Mouse (Mus musculus) gastrocnemius, postnatal 4 days (tissue): Measurements from ENCODE around the gene C77080. TPM values are rescaled to one million over a fixed set of nuclear protein-coding genes. Genes with fewer than 3 reads are reported as not detected.

ENCODE experiments used
- DNase-seq, 2 experiments: peaks; one replicate each; pipeline ENCODE4 v3.0.0; 2021 to 2022; ENCODE audit warnings: low spot score in 2 of 2, mixed read lengths in 2 of 2
- total RNA-seq, 2 experiments: library from RNA; stranded (reverse); gene quantifications; 2 replicates each; pipeline ENCODE4 v1.2.3; 2021

C77080 gene
- total RNA-seq, 2 experiments from 2014 or later, result 8.2 to 9.7 TPM

- DNase-seq, result no peak
Measured at GRCm38 (mm10) chr4:129242327-129242726, 18.9 kb downstream of the C77080 start.

- DNase-seq, result peak in 1 of 2 experiments; percentile 26
Measured at GRCm38 (mm10) chr4:129241898-129242297, 19.3 kb downstream of the C77080 start.

- DNase-seq, result peak; percentile 47 to 64
Measured at GRCm38 (mm10) chr4:129239075-129239474, 22.1 kb downstream of the C77080 start.

GRCm38 (mm10) chr4:129238579-129239016 lies 22.6 kb downstream of the C77080 start:
- no peak for DNase-seq

GRCm38 (mm10) chr4:129237843-129238441 lies 23.3 kb downstream of the C77080 start:
- no peak for DNase-seq

- no peak for DNase-seq
Measured at GRCm38 (mm10) chr4:129236236-129236813, 24.9 kb downstream of the C77080 start.

- no peak for DNase-seq
Measured at GRCm38 (mm10) chr4:129235147-129235546, 26.1 kb downstream of the C77080 start.

- DNase-seq, result no peak
Measured at GRCm38 (mm10) chr4:129234488-129234887, 26.7 kb downstream of the C77080 start.

GRCm38 (mm10) chr4:129232561-129233360 lies 28.4 kb downstream of the C77080 start:
- no peak for DNase-seq

GRCm38 (mm10) chr4:129231594-129232450 lies 29.4 kb downstream of the C77080 start:
- no peak for DNase-seq

- DNase-seq, result no peak
Measured at GRCm38 (mm10) chr4:129230926-129231325, 30.3 kb downstream of the C77080 start.

GRCm38 (mm10) chr4:129227985-129228381 lies 33.2 kb downstream of the C77080 start:
- DNase-seq, result no peak

GRCm38 (mm10) chr4:129227170-129227984 lies 33.8 kb downstream of the C77080 start:
- DNase-seq, result no peak

GRCm38 (mm10) chr4:129226441-129226963 lies 34.7 kb downstream of the C77080 start:
- no peak for DNase-seq

GRCm38 (mm10) chr4:129225315-129225714 lies 35.9 kb downstream of the C77080 start:
- DNase-seq, result no peak

- DNase-seq, result no peak
Measured at GRCm38 (mm10) chr4:129223421-129224281, 37.6 kb downstream of the C77080 start.

GRCm38 (mm10) chr4:129222019-129222925 lies 38.9 kb downstream of the C77080 start:
- DNase-seq, result no peak
